Mouse (Mus musculus): Measurements from ENCODE around the gene P2rx4. TPM values are rescaled to one million over a fixed set of nuclear protein-coding genes. Genes with fewer than 3 reads are reported as not detected.
A peak's percentile ranks its signal among the peaks of the same experiment; 100 is the strongest.

The P2rx4 gene
- polyA plus RNA-seq, 1 experiment from 2014 or later = 14.7 TPM

- Histone ChIP-seq H3K4me3 (no peak overlapping the region), H3K27ac (0 out of 2 replicates have a peak overlapping the region, but pooled peaks have one; percentile 21), H3K4me2 (no peak overlapping the region), H3K9ac (no peak overlapping the region), H3K27me3 (replicated peaks) (no peaks in the 10 kb centered on the region), H3K4me1 (no peaks in the 10 kb centered on the region), H3K9me3 (no peaks in the 10 kb centered on the region), H3K36me3 (replicated peaks) (no peaks in the 10 kb centered on the region)
- WGBS = 77% methylated on average over 7 of the region's 7 CpGs
- ATAC-seq (replicated peaks) = no peak
Observed at GRCm38 (mm10) chr5:122770304-122770703, 63.0 kb downstream of the P2rx4 start.

GRCm38 (mm10) chr5:122770806-122771261, 63.5 kb downstream of the P2rx4 start:
- H3K9ac ChIP-seq = no peak overlapping the region
- no peak overlapping the region for H3K4me2 ChIP-seq
- no peaks in the 10 kb centered on the region for H3K27me3 ChIP-seq (replicated peaks)
- 0 out of 2 replicates have a peak overlapping the region, but pooled peaks have one; percentile 21 for H3K27ac ChIP-seq
- H3K9me3 ChIP-seq = no peaks in the 10 kb centered on the region
- ATAC-seq (replicated peaks) = no peak
- H3K4me1 ChIP-seq = no peaks in the 10 kb centered on the region
- H3K4me3 ChIP-seq = no peak overlapping the region
- WGBS = 77% methylated on average over 10 of the region's 10 CpGs
- H3K36me3 ChIP-seq (replicated peaks) = no peaks in the 10 kb centered on the region

GRCm38 (mm10) chr5:122771428-122771827, 64.1 kb downstream of the P2rx4 start:
- H3K4me2 ChIP-seq = no peak overlapping the region
- ATAC-seq (replicated peaks) = no peak
- no peaks in the 10 kb centered on the region for H3K36me3 ChIP-seq (replicated peaks)
- no peaks in the 10 kb centered on the region for H3K27me3 ChIP-seq (replicated peaks)
- no peak overlapping the region for H3K4me3 ChIP-seq
- H3K27ac ChIP-seq = no peak overlapping the region
- 87% methylated on average over 9 of the region's 9 CpGs for WGBS
- H3K9ac ChIP-seq = no peak overlapping the region
- no peaks in the 10 kb centered on the region for H3K9me3 ChIP-seq
- H3K4me1 ChIP-seq = no peaks in the 10 kb centered on the region

- 61% methylated on average over 11 of the region's 11 CpGs for WGBS
- H3K27ac ChIP-seq = no peak overlapping the region
- H3K9me3 ChIP-seq = no peaks in the 10 kb centered on the region
- H3K9ac ChIP-seq = no peak overlapping the region
- no peak overlapping the region for H3K4me3 ChIP-seq
- no peaks in the 10 kb centered on the region for H3K27me3 ChIP-seq (replicated peaks)
- no peak for ATAC-seq (replicated peaks)
- H3K36me3 ChIP-seq (replicated peaks) = no peaks in the 10 kb centered on the region
- H3K4me2 ChIP-seq = no peak overlapping the region
- H3K4me1 ChIP-seq = peaks cover 13% of the 10 kb centered on the region
Observed at GRCm38 (mm10) chr5:122773756-122774155, 66.4 kb downstream of the P2rx4 start.

- Histone ChIP-seq H3K4me3 (no peak overlapping the region), H3K9me3 (no peaks in the 10 kb centered on the region), H3K4me1 (peaks cover 17% of the 10 kb centered on the region), H3K27me3 (replicated peaks) (no peaks in the 10 kb centered on the region), H3K36me3 (replicated peaks) (no peaks in the 10 kb centered on the region), H3K4me2 (no peak overlapping the region), H3K9ac (no peak overlapping the region), H3K27ac (no peak overlapping the region)
- ATAC-seq (replicated peaks) = no peak
- 80% methylated on average over 28 of the region's 28 CpGs for whole genome bisulfite sequencing
Observed at GRCm38 (mm10) chr5:122774743-122775611, 67.6 kb downstream of the P2rx4 start.

GRCm38 (mm10) chr5:122775646-122776286, 68.4 kb downstream of the P2rx4 start:
- Histone ChIP-seq H3K4me3 (no peak overlapping the region), H3K9ac (no peak overlapping the region), H3K4me1 (peaks cover 17% of the 10 kb centered on the region), H3K27me3 (replicated peaks) (no peaks in the 10 kb centered on the region), H3K4me2 (no peak overlapping the region), H3K27ac (no peak overlapping the region), H3K9me3 (no peaks in the 10 kb centered on the region), H3K36me3 (replicated peaks) (no peaks in the 10 kb centered on the region)
- ATAC-seq (replicated peaks) = no peak
- 82% methylated on average over 14 of the region's 14 CpGs for WGBS

- WGBS = 57% methylated on average over 2 of the region's 2 CpGs
- Histone ChIP-seq H3K27ac (no peak overlapping the region), H3K36me3 (replicated peaks) (no peaks in the 10 kb centered on the region), H3K4me1 (peaks cover 17% of the 10 kb centered on the region), H3K4me2 (peak overlapping the region; percentile 87; the same call in 1 of the 2 replicates), H3K9me3 (no peaks in the 10 kb centered on the region), H3K27me3 (replicated peaks) (no peaks in the 10 kb centered on the region), H3K4me3 (no peak overlapping the region), H3K9ac (no peak overlapping the region)
- no peak for ATAC-seq (replicated peaks)
Observed at GRCm38 (mm10) chr5:122777322-122777721, 70.0 kb downstream of the P2rx4 start.

GRCm38 (mm10) chr5:122778231-122779226, 71.2 kb downstream of the P2rx4 start:
- H3K27me3 ChIP-seq (replicated peaks) = no peaks in the 10 kb centered on the region
- peak overlapping the region; percentile 74 for H3K4me3 ChIP-seq
- ATAC-seq (replicated peaks) = peak; percentile 67
- H3K4me2 ChIP-seq = peak overlapping the region; percentile 87
- peaks cover 17% of the 10 kb centered on the region for H3K4me1 ChIP-seq
- H3K9me3 ChIP-seq = no peaks in the 10 kb centered on the region
- WGBS = 1% methylated on average over 38 of the region's 55 CpGs
- peak overlapping the region; percentile 70 for H3K27ac ChIP-seq
- peak overlapping the region; percentile 80 for H3K9ac ChIP-seq
- no peaks in the 10 kb centered on the region for H3K36me3 ChIP-seq (replicated peaks)

Small RNA genes lying within 50 kb of the gene (microRNA-seq; reads per million reads assigned to microRNA genes)
- gene Mir8115 = not detected

Other genes with a start within 250 kb of the P2rx4 start
- gene Atp2a2, start 205.3 kb upstream of the P2rx4 start, polyA plus RNA-seq (2015; fragmentation: Nextera tagmentation; extraction: Ambion mirVana) = 46.3 and 47.7 TPM in 2 replicates
- gene Ift81, start 93.0 kb upstream of the P2rx4 start, polyA plus RNA-seq (2015; fragmentation: Nextera tagmentation; extraction: Ambion mirVana) = 64.1 and 75.6 TPM in 2 replicates
- gene P2rx7, start 63.6 kb upstream of the P2rx4 start, polyA plus RNA-seq (2015; fragmentation: Nextera tagmentation; extraction: Ambion mirVana) = 2.9 and 3.0 TPM in 2 replicates
- 66.1 and 69.4 TPM in 2 replicates for gene Camkk2, start 71.9 kb downstream of the P2rx4 start, polyA plus RNA-seq (2015; fragmentation: Nextera tagmentation; extraction: Ambion mirVana)
- 531 and 544 TPM in 2 replicates for gene Anapc5, start 113.8 kb downstream of the P2rx4 start, polyA plus RNA-seq (2015; fragmentation: Nextera tagmentation; extraction: Ambion mirVana)
- 49.9 TPM in 2 replicates for gene Rnf34, start 142.5 kb downstream of the P2rx4 start, polyA plus RNA-seq (2015; fragmentation: Nextera tagmentation; extraction: Ambion mirVana)

All from midbrain, embryonic 15.5 days (tissue).